Mouse (Mus musculus) adrenal gland (tissue): ENCODE results near the gene Prl8a9.

Experiments
- intact Hi-C: fragments of 180-260 bp; cut with DNase I; formaldehyde crosslinking; loops from one replicate; pipeline ENCODE4 v1.15.1; 2025
- long read RNA-seq, 2 experiments: library from polyadenylated mRNA; unstranded; transcript quantifications; one replicate each; pipeline ENCODE4 v2.0.0; 2020; ENCODE audit warnings: borderline replicate concordance in 1 of 2; ENCODE audit not compliant: insufficient replicate concordance in 1 of 2

Prl8a9 gene
- long read RNA-seq, experiment 1 = 0 reads
- long read RNA-seq, experiment 2 = 0 reads

DNA sequence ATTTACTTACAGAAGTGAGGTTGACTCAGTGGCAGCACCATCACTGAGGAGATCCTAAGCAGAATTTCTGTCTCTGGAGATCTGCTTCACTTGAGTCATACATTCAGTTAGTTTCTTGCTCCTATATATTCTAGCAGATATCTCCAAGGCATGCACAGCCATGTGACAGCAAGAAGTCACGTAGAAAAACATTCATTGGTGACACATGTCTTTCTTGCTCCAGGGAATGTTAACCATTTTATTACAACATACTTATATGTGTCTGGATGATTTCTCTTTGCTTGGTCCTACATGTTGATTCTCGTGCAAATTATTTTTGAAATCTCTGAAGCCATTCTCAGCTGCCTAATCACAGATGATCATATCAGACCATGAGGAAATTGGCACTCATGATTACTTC lies at the start of gene Prl8a9:
TSS of gene Prl8a9 (minus strand) at position 101 of the 400 bp plus-strand sequence.
- intact Hi-C loops = no loop called here

DNA sequence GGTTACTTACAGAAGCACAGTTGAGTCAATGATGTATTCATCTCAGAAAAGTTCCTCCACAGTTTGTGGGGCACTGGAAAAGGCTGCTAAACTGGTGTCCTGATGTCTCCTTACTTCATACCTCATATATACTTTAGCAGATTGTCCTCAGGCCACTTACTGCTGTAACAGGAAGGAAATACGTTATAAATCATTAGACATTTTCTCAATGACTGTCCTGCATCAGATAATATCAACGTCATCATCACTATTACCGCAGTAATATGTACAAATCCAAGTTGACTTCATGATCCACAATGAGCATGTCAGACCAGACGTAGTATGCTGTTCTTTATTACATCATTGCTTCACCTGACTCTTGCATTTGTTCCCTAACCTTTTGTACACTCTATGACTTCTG lies 46.1 kb upstream of the Prl8a9 start, which contains the start of gene Prl7b1:
TSS of gene Prl7b1 (minus strand) at position 101 of the 400 bp plus-strand sequence.
- intact Hi-C loops = no loop called here

DNA sequence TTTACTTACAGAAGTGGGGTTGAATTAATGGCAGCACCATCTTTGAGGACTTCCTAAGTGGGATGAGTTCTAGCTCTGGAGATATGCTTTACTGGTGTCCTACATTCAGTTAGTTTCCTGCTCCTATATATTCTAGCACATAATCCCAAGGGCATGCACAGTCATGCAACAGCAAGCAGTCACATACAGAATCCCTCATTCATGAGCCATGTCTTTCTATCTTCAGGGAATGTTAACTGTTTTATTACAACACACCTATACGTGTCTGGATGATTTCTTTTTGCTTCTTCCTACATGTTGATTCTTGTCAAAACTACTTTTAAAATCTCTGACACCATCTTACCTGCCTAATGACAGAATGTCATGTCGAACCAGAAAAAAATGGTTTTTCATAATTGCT lies 17.7 kb upstream of the Prl8a9 start, which contains the start of gene Prl8a1:
TSS of gene Prl8a1 (minus strand) at position 101 of the 400 bp plus-strand sequence.
- intact Hi-C loops = no loop called here

DNA sequence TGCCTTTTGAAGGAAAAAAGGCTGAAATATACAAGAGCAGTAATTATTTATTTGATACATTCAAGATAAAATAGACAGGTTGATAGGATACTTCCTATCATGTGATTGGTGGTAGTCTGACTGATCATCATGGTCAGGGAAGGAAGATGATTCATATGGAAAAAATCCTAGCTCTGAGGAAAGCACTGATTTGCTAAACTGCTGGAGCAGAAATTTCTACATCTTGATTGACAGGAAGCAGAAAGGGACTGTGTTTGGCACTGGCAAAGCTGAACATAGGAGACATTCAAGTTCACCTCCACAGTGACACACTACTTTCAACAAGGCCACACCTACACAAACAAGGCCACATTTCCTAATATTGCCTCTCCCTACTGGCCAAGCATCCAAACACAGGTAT lies 11.1 kb downstream of the Prl8a9 start:
- intact Hi-C loops = no loop called here

DNA sequence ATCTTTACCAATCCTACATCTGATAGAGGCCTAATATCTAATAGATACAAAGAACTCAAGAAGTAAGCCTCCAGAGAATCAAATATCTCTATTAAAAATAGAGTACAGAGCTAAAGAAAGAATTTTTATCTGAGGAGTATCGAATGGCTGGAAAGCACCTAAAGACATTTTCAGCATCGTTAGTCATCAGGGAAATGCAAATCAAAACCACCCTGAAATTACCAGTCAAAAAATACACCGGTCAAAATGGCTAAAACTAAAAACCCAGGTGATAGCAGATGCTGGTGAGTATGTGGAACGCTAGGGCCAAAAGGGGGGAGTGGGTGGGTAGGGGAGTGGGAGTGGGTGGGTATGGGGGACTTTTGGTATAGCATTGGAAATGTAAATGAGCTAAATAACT lies 41.2 kb downstream of the Prl8a9 start:
- intact Hi-C loops = no loop called here

DNA sequence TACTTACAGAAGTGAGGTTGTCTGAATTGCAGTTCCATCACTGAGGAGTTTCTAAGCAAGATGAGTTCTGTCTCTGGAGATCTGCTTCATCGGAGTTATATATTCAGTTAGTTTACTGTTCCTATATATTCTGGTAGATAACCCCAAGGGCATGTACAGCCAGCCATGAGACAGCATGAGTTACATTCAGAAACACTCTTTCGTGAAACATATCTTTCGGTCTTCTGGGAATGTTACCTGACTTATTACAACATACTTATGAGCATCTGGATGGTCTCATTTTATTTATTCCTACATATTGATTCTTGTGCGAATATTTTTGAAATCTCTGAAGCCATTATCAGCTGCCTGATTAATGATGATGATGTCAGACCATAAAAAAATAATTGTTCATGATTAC lies 51.3 kb downstream of the Prl8a9 start, which contains the start of gene Prl8a8:
TSS of gene Prl8a8 (minus strand) at position 101 of the 400 bp plus-strand sequence.
- intact Hi-C loops = no loop called here
